Mouse (Mus musculus): Measurements from ENCODE around the gene Zfp386.

GRCm38 (mm10) chr12:116077855-116078366 lies 30.4 kb downstream of the Zfp386 start:
- TF ChIP-seq CTCF (IDR thresholded peaks at IDR 0.05; ENCODE audit: borderline replicate concordance, insufficient read depth, low read depth, low read length): no peak
- no peak for TF ChIP-seq POLR2A (IDR thresholded peaks at IDR 0.05; ENCODE audit: borderline replicate concordance, insufficient read depth, low read length)
